Mouse (Mus musculus) forebrain, postnatal 0 days (tissue): ENCODE measurements at regions not wholly inside any gene's neighbourhood (a gene's known extent, or its start where the extent isn't known, plus 50 kb on each side); places are given as distances from the start of the nearest gene placed in this dataset.

ENCODE experiments used
- ATAC-seq: fragments of 200-750 bp; cut with Nextera tagmentation; 2 replicates; pipeline ENCODE4 v1.8.0; 2017; ENCODE audit warnings: mild to moderate bottlenecking, moderate library complexity
- DNase-seq: peaks from one replicate; pipeline ENCODE4 v3.0.0-alpha.2; 2015
- H3K27ac ChIP-seq: fragments of 300-500 bp; sonication (generic); 2 replicates; pipeline ENCODE4 v1.5.1; 2014; ENCODE audit warnings: low read depth, mild to moderate bottlenecking, antibody characterized with exemption, low read length, moderate library complexity, mixed read lengths
- H3K27me3 ChIP-seq: fragments of 300-500 bp; sonication (generic); 2 replicates; pipeline ENCODE4 v1.6.1; 2014; ENCODE audit warnings: mild to moderate bottlenecking, low read length, mixed read lengths; ENCODE audit not compliant: insufficient read depth
- H3K36me3 ChIP-seq: fragments of 300-500 bp; sonication (generic); 2 replicates; pipeline ENCODE4 v1.6.1; 2014; ENCODE audit warnings: mild to moderate bottlenecking, moderate library complexity; ENCODE audit not compliant: insufficient read depth
- H3K4me1 ChIP-seq: fragments of 300-500 bp; sonication (generic); 2 replicates; pipeline ENCODE4 v1.6.1; 2014; ENCODE audit warnings: antibody characterized with exemption; ENCODE audit not compliant: insufficient read depth
- H3K4me2 ChIP-seq: fragments of 300-500 bp; sonication (generic); 2 replicates; pipeline ENCODE4 v1.6.1; 2014; ENCODE audit warnings: low read depth, mild to moderate bottlenecking, moderate library complexity
- H3K4me3 ChIP-seq: fragments of 300-500 bp; sonication (generic); 2 replicates; pipeline ENCODE4 v1.5.1; 2014; ENCODE audit warnings: low read depth, low read length, mixed read lengths
- H3K9ac ChIP-seq: fragments of 300-500 bp; sonication (generic); 2 replicates; pipeline ENCODE4 v1.6.1; 2014; ENCODE audit warnings: mild to moderate bottlenecking
- H3K9me3 ChIP-seq: fragments of 300-500 bp; sonication (generic); 2 replicates; pipeline ENCODE4 v1.6.1; 2016; ENCODE audit warnings: low read length
- CTCF ChIP-seq: sonication (generic); IDR thresholded peaks from 2 replicates; pipeline ENCODE4 v1.5.1; 2016; ENCODE audit warnings: antibody characterized with exemption, control low read depth, low read depth
- WGBS: fragments of 180-500 bp; shearing (Covaris S2); extraction: QIAGEN DNeasy Blood & Tissue Kit; methylation state at CpG from one replicate; pipeline ENCODE4 v1.1.7; 2014; 5-methylcytosine and 5-hydroxymethylcytosine counted together

GRCm38 (mm10) chr8:62752725-62753430 is 197.9 kb upstream of the Spock3 start:
- ATAC-seq (peak; percentile 50), DNase-seq (peak; percentile 16)
- Histone ChIP-seq H3K36me3 (no peaks in the 10 kb centered on the region), H3K4me3 (no peak overlapping the region), H3K9ac (no peak overlapping the region), H3K9me3 (no peaks in the 10 kb centered on the region), H3K27me3 (no peaks in the 10 kb centered on the region), H3K4me1 (no peaks in the 10 kb centered on the region), H3K27ac (no peak overlapping the region), H3K4me2 (no peak overlapping the region)
- 43% methylated on average over 8 of the region's 8 CpGs for WGBS
- TF ChIP-seq CTCF: no peak

GRCm38 (mm10) chr8:62773766-62774165 is 177.0 kb upstream of the Spock3 start:
- WGBS: 81% methylated on average over 6 of the region's 6 CpGs

GRCm38 (mm10) chr8:62804467-62804866 is 146.3 kb upstream of the Spock3 start:
- H3K9me3 ChIP-seq: no peaks in the 10 kb centered on the region
- H3K4me1 ChIP-seq: no peaks in the 10 kb centered on the region
- DNase-seq (no peak), ATAC-seq (no peak)
- H3K36me3 ChIP-seq: no peaks in the 10 kb centered on the region
- no peak overlapping the region for H3K4me2 ChIP-seq
- H3K27me3 ChIP-seq: no peaks in the 10 kb centered on the region
- H3K4me3 ChIP-seq: no peak overlapping the region
- H3K9ac ChIP-seq: no peak overlapping the region
- no peak for TF ChIP-seq CTCF
- WGBS: 78% methylated on average over 1 of the region's 1 CpGs
- no peak overlapping the region for H3K27ac ChIP-seq

More at GRCm38 (mm10) chr8:62773766-62774165, 177.0 kb upstream of the Spock3 start:
- no peak overlapping the region for H3K27ac ChIP-seq
- no peaks in the 10 kb centered on the region for H3K4me1 ChIP-seq
- TF ChIP-seq CTCF: no peak
- no peak overlapping the region for H3K4me3 ChIP-seq
- DNase-seq (no peak), ATAC-seq (no peak)
- no peaks in the 10 kb centered on the region for H3K27me3 ChIP-seq
- no peak overlapping the region for H3K4me2 ChIP-seq
- H3K36me3 ChIP-seq: no peaks in the 10 kb centered on the region
- H3K9me3 ChIP-seq: no peaks in the 10 kb centered on the region
- H3K9ac ChIP-seq: no peak overlapping the region
